Mouse (Mus musculus) bone marrow, adult 2 months (tissue): Measurements from ENCODE around the gene Mapk8ip3.

Experiments used
- CTCF ChIP-seq: fragments of 200-500 bp; IDR thresholded peaks from 2 replicates; pipeline ENCODE4 v1.5.1; 2011; ENCODE audit warnings: low read length, control low read depth; ENCODE audit not compliant: control insufficient read depth, insufficient read depth
- POLR2A ChIP-seq: fragments of 200-500 bp; IDR thresholded peaks from 2 replicates; pipeline ENCODE4 v1.6.1; 2011; ENCODE audit warnings: low read depth, mild to moderate bottlenecking, control low read depth, low read length, borderline replicate concordance; ENCODE audit not compliant: control insufficient read depth

GRCm38 (mm10) chr17:24943036-24943435 lies 6.3 kb upstream of the Mapk8ip3 start:
- TF ChIP-seq CTCF (no peak), POLR2A (no peak)
